Mouse (Mus musculus) erythroblast, embryonic 14.5 days (primary cell): ENCODE data around the gene Tbpl1. TPM values are rescaled to one million over a fixed set of nuclear protein-coding genes. Genes with fewer than 3 reads are reported as not detected.

Experiments used
- H3K27me3 ChIP-seq: 2 replicates; pipeline ENCODE4 v1.6.1; 2012; ENCODE audit warnings: inconsistent platforms; ENCODE audit not compliant: control insufficient read depth
- H3K36me3 ChIP-seq: 2 replicates; pipeline ENCODE4 v1.6.1; 2012; ENCODE audit warnings: mild to moderate bottlenecking, inconsistent platforms; ENCODE audit not compliant: control insufficient read depth
- H3K4me1 ChIP-seq: 2 replicates; pipeline ENCODE4 v1.6.1; 2012; ENCODE audit warnings: inconsistent platforms; ENCODE audit not compliant: control insufficient read depth
- H3K4me3 ChIP-seq: replicated peaks from 2 replicates; pipeline ENCODE3; 2012; ENCODE audit warnings: moderate library complexity, mild to moderate bottlenecking, inconsistent platforms
- H3K9me3 ChIP-seq: 2 replicates; pipeline ENCODE4 v1.6.1; 2012; ENCODE audit warnings: low read length, inconsistent platforms, mixed read lengths; ENCODE audit not compliant: control insufficient read depth
- GATA1 ChIP-seq: IDR thresholded peaks from 2 replicates; pipeline ENCODE4 v1.6.1; 2012; ENCODE audit warnings: low read length, inconsistent platforms, mixed read lengths
- TAL1 ChIP-seq: IDR thresholded peaks from 3 replicates; pipeline ENCODE4 v1.6.1; 2012; ENCODE audit warnings: low read length, inconsistent platforms, mixed read lengths
- polyA plus RNA-seq: library from polyadenylated mRNA; stranded (reverse); fragments of >175 nt; gene quantifications from 2 replicates; pipeline ENCODE4 v1.2.3, GENCODE M21; 2012

Gene Tbpl1
- 3.6 and 4.5 TPM in 2 replicates for polyA plus RNA-seq

- H3K9me3 ChIP-seq, result no peaks in the 10 kb centered on the region
- H3K4me3 ChIP-seq, result peak within 1 kb of the TSS; percentile 97
- H3K36me3 ChIP-seq, result no peaks in the 10 kb centered on the region; the same call in 1 of the 2 replicates
- TF ChIP-seq GATA1 (no peak), TAL1 (no peak)
- H3K4me1 ChIP-seq, result peaks cover 49% of the 10 kb centered on the region
- no peaks in the 10 kb centered on the region for H3K27me3 ChIP-seq
These were observed at the start of gene Tbpl1 for GRCm38 (mm10) chr10:22731272-22732093. TSS of gene Tbpl1 (minus strand) at chr10:22731938.

- no peaks in the 10 kb centered on the region for H3K9me3 ChIP-seq
- H3K27me3 ChIP-seq, result no peaks in the 10 kb centered on the region
- H3K36me3 ChIP-seq, result no peaks in the 10 kb centered on the region
- TF ChIP-seq TAL1 (no peak), GATA1 (no peak)
- H3K4me3 ChIP-seq, result no peak overlapping the region
- H3K4me1 ChIP-seq, result no peaks in the 10 kb centered on the region
These were observed 49.7 kb upstream of the Tbpl1 start for GRCm38 (mm10) chr10:22781466-22781865.

GRCm38 (mm10) chr10:22777939-22778338 lies 46.2 kb upstream of the Tbpl1 start:
- H3K27me3 ChIP-seq, result no peaks in the 10 kb centered on the region
- no peak overlapping the region for H3K4me3 ChIP-seq
- H3K4me1 ChIP-seq, result no peaks in the 10 kb centered on the region
- H3K36me3 ChIP-seq, result no peaks in the 10 kb centered on the region
- TF ChIP-seq TAL1 (no peak), GATA1 (no peak)
- H3K9me3 ChIP-seq, result no peaks in the 10 kb centered on the region

- Histone ChIP-seq H3K4me1 (no peaks in the 10 kb centered on the region), H3K36me3 (no peaks in the 10 kb centered on the region), H3K9me3 (no peaks in the 10 kb centered on the region), H3K27me3 (no peaks in the 10 kb centered on the region), H3K4me3 (no peak overlapping the region)
- TF ChIP-seq TAL1 (no peak), GATA1 (no peak)
These were observed 44.4 kb upstream of the Tbpl1 start for GRCm38 (mm10) chr10:22776007-22776698.

- Histone ChIP-seq H3K9me3 (no peaks in the 10 kb centered on the region), H3K36me3 (no peaks in the 10 kb centered on the region), H3K4me1 (no peaks in the 10 kb centered on the region), H3K4me3 (no peak overlapping the region), H3K27me3 (no peaks in the 10 kb centered on the region)
- TF ChIP-seq GATA1 (no peak), TAL1 (no peak)
These were observed 43.7 kb upstream of the Tbpl1 start for GRCm38 (mm10) chr10:22775456-22775855.

- no peaks in the 10 kb centered on the region for H3K36me3 ChIP-seq
- no peak for TF ChIP-seq TAL1
- TF ChIP-seq GATA1, result no peak
- no peaks in the 10 kb centered on the region for H3K9me3 ChIP-seq
These were observed 42.9 kb upstream of the Tbpl1 start for GRCm38 (mm10) chr10:22774626-22775025.

GRCm38 (mm10) chr10:22754240-22754639 lies 22.5 kb upstream of the Tbpl1 start:
- TF ChIP-seq GATA1 (no peak), TAL1 (no peak)
- Histone ChIP-seq H3K4me3 (no peak overlapping the region), H3K36me3 (no peaks in the 10 kb centered on the region), H3K9me3 (no peaks in the 10 kb centered on the region), H3K4me1 (no peaks in the 10 kb centered on the region), H3K27me3 (no peaks in the 10 kb centered on the region)

More at GRCm38 (mm10) chr10:22774626-22775025, 42.9 kb upstream of the Tbpl1 start:
- H3K27me3 ChIP-seq, result no peaks in the 10 kb centered on the region
- H3K4me3 ChIP-seq, result no peak overlapping the region
- H3K4me1 ChIP-seq, result no peaks in the 10 kb centered on the region

GRCm38 (mm10) chr10:22751175-22751682 lies 19.5 kb upstream of the Tbpl1 start:
- no peaks in the 10 kb centered on the region for H3K36me3 ChIP-seq
- no peaks in the 10 kb centered on the region for H3K27me3 ChIP-seq
- TF ChIP-seq TAL1 (no peak), GATA1 (no peak)
- H3K4me3 ChIP-seq, result no peak overlapping the region
- H3K9me3 ChIP-seq, result no peaks in the 10 kb centered on the region
- H3K4me1 ChIP-seq, result no peaks in the 10 kb centered on the region
